Mouse (Mus musculus) kidney, adult 11 months (tissue): ENCODE measurements at regions not wholly inside any gene's neighbourhood (a gene's known extent, or its start where the extent isn't known, plus 50 kb on each side); places are given as distances from the start of the nearest gene placed in this dataset.
"Not testable (repeated sequence)": the region's sequence is repeated elsewhere in the genome, so short reads cannot be mapped to it uniquely, and the experiment has no call there.

Source experiments
- DNase-seq: peaks from one replicate; pipeline ENCODE4 v3.0.0; 2022

- DNase-seq = no peak
Measured at GRCm38 (mm10) chr1:81652990-81653717, 576.4 kb downstream of the Nyap2 start.

GRCm38 (mm10) chr1:81661245-81661644, 571.7 kb upstream of the Gm9747 start:
- no peak for DNase-seq

GRCm38 (mm10) chr1:81671142-81671541, 561.8 kb upstream of the Gm9747 start:
- DNase-seq = no peak

GRCm38 (mm10) chr1:81671725-81672124, 561.2 kb upstream of the Gm9747 start:
- no peak for DNase-seq

GRCm38 (mm10) chr1:81675576-81676342, 557.2 kb upstream of the Gm9747 start:
- no peak for DNase-seq

GRCm38 (mm10) chr1:81677768-81678400, 555.0 kb upstream of the Gm9747 start:
- no peak for DNase-seq

GRCm38 (mm10) chr1:81696129-81696528, 536.8 kb upstream of the Gm9747 start:
- peak; percentile 13 for DNase-seq

- DNase-seq = no peak
Measured at GRCm38 (mm10) chr1:81709169-81709568, 523.7 kb upstream of the Gm9747 start.

GRCm38 (mm10) chr1:81717091-81717490, 515.8 kb upstream of the Gm9747 start:
- DNase-seq = no peak

- no peak for DNase-seq
Measured at GRCm38 (mm10) chr1:81718233-81718632, 514.7 kb upstream of the Gm9747 start.

- no peak for DNase-seq
Measured at GRCm38 (mm10) chr1:81724859-81725258, 508.1 kb upstream of the Gm9747 start.

- DNase-seq = no peak
Measured at GRCm38 (mm10) chr1:81726268-81727132, 506.4 kb upstream of the Gm9747 start.

GRCm38 (mm10) chr1:81737111-81737833, 495.6 kb upstream of the Gm9747 start:
- DNase-seq = no peak

- DNase-seq = no peak
Measured at GRCm38 (mm10) chr1:81738384-81738783, 494.5 kb upstream of the Gm9747 start.

GRCm38 (mm10) chr1:81739392-81739791, 493.5 kb upstream of the Gm9747 start:
- no peak for DNase-seq

GRCm38 (mm10) chr1:81739981-81740380, 492.9 kb upstream of the Gm9747 start:
- DNase-seq = no peak

- not testable (repeated sequence) for DNase-seq
Measured at GRCm38 (mm10) chr1:81741882-81742281, 491.0 kb upstream of the Gm9747 start.

- peak; percentile 58 for DNase-seq
Measured at GRCm38 (mm10) chr1:81744524-81744923, 488.4 kb upstream of the Gm9747 start.

- peak; percentile 40 for DNase-seq
Measured at GRCm38 (mm10) chr1:81745024-81745960, 487.6 kb upstream of the Gm9747 start.

- no peak for DNase-seq
Measured at GRCm38 (mm10) chr1:81746013-81746412, 486.9 kb upstream of the Gm9747 start.

GRCm38 (mm10) chr1:81747025-81747424, 485.9 kb upstream of the Gm9747 start:
- DNase-seq = no peak
